Mouse (Mus musculus) thymus, adult 2 months (tissue): ENCODE measurements at regions not wholly inside any gene's neighbourhood (a gene's known extent, or its start where the extent isn't known, plus 50 kb on each side); places are given as distances from the start of the nearest gene placed in this dataset.

ENCODE experiments used
- DNase-seq: peaks from one replicate; pipeline ENCODE4 v3.0.0; 2021
- H3K27ac ChIP-seq: fragments of 200-500 bp; 2 replicates; pipeline ENCODE4 v1.5.1; 2012; ENCODE audit warnings: low read length, control low read depth; ENCODE audit not compliant: control insufficient read depth, insufficient read depth
- H3K27me3 ChIP-seq: fragments of 200-500 bp; 2 replicates; pipeline ENCODE4 v1.6.1; 2012; ENCODE audit warnings: mild to moderate bottlenecking, low read length, moderate library complexity, mixed read lengths; ENCODE audit not compliant: control insufficient read depth, insufficient read depth
- H3K36me3 ChIP-seq: fragments of 200-500 bp; 2 replicates; pipeline ENCODE4 v1.6.1; 2012; ENCODE audit warnings: mild to moderate bottlenecking, low read length, moderate library complexity; ENCODE audit not compliant: control insufficient read depth, insufficient read depth
- H3K4me1 ChIP-seq: fragments of 200-500 bp; replicated peaks from 2 replicates; pipeline ENCODE4 v1.6.1; 2012; ENCODE audit warnings: low read length; ENCODE audit not compliant: control insufficient read depth, insufficient read depth
- H3K4me3 ChIP-seq: fragments of 200-500 bp; 2 replicates; pipeline ENCODE4 v1.5.1; 2012; ENCODE audit warnings: mild to moderate bottlenecking, low read length, control low read depth, moderate library complexity; ENCODE audit not compliant: control insufficient read depth, insufficient read depth
- CTCF ChIP-seq: fragments of 200-500 bp; IDR thresholded peaks from 2 replicates; pipeline ENCODE4 v1.5.1; 2012; ENCODE audit warnings: mild to moderate bottlenecking, control low read depth, low read length, moderate library complexity, borderline replicate concordance; ENCODE audit not compliant: control insufficient read depth, poor library complexity, insufficient read depth; ENCODE audit errors: extremely low read depth
- POLR2A ChIP-seq: fragments of 200-500 bp; IDR thresholded peaks from 2 replicates; pipeline ENCODE4 v1.6.1; 2012; ENCODE audit warnings: mild to moderate bottlenecking, low read length, control low read depth, moderate library complexity; ENCODE audit not compliant: control insufficient read depth, poor library complexity, insufficient read depth; ENCODE audit errors: extremely low read depth
- WGBS: fragments of 180-500 bp; shearing (Covaris S2); methylation state at CpG from one replicate; pipeline ENCODE4 v1.1.7; 2018; 5-methylcytosine and 5-hydroxymethylcytosine counted together

- Histone ChIP-seq H3K27ac (no peak overlapping the region), H3K36me3 (no peaks in the 10 kb centered on the region), H3K4me3 (no peak overlapping the region), H3K27me3 (no peaks in the 10 kb centered on the region), H3K4me1 (no peaks in the 10 kb centered on the region)
- WGBS = 95% methylated on average over 8 of the region's 8 CpGs
- DNase-seq = no peak
- TF ChIP-seq CTCF = no peak
- TF ChIP-seq POLR2A = no peak
Observed at GRCm38 (mm10) chr4:89380330-89380945, 69.6 kb upstream of the Cdkn2b start.

DNA sequence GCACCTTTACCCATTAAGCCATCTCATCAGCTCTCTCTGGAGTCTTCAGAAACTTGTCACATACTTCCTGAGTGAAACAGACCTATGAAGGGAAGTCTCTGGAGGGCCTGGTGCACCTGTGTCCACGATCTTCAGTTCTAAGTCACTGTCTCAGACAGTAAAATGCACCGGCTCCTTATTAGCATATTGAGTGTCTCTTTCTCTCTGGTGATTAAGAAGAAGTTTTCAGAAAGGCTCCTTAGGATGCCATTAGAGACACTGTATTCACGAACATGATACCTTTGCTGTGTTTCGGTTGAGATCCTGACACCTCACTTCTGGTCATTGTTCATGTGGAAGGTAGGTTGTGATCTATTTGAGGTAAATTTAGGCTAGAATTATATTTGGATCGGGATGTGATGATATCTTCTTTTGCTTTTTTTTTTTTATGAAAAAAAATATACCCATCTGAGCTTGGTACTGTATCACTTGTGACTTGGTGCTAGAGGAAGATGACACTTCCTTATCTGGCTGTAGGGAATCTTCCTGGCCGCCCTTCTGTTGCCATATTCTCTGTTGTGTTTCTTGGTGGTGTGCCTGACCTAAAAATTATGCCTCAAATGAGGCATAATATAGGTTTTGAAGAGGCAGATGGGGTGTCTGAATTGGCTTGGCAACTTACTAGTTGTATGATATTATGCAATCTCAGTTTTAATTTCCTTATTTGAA is 68.9 kb upstream of the Cdkn2b start:
- 79% methylated on average over 6 of the region's 6 CpGs for WGBS
- H3K27me3 ChIP-seq = no peaks in the 10 kb centered on the region
- H3K4me1 ChIP-seq = no peaks in the 10 kb centered on the region
- H3K27ac ChIP-seq = no peak overlapping the region
- TF ChIP-seq POLR2A = no peak
- H3K36me3 ChIP-seq = no peaks in the 10 kb centered on the region
- DNase-seq = no peak
- H3K4me3 ChIP-seq = no peak overlapping the region

- no peak for DNase-seq
- H3K4me1 ChIP-seq = no peaks in the 10 kb centered on the region
- TF ChIP-seq POLR2A (no peak), CTCF (no peak)
- WGBS = 56% methylated on average over 6 of the region's 6 CpGs
- no peaks in the 10 kb centered on the region for H3K36me3 ChIP-seq
- H3K4me3 ChIP-seq = no peak overlapping the region
- no peak overlapping the region for H3K27ac ChIP-seq
- no peaks in the 10 kb centered on the region for H3K27me3 ChIP-seq
Observed at GRCm38 (mm10) chr4:89372631-89373030, 61.8 kb upstream of the Cdkn2b start.

DNA sequence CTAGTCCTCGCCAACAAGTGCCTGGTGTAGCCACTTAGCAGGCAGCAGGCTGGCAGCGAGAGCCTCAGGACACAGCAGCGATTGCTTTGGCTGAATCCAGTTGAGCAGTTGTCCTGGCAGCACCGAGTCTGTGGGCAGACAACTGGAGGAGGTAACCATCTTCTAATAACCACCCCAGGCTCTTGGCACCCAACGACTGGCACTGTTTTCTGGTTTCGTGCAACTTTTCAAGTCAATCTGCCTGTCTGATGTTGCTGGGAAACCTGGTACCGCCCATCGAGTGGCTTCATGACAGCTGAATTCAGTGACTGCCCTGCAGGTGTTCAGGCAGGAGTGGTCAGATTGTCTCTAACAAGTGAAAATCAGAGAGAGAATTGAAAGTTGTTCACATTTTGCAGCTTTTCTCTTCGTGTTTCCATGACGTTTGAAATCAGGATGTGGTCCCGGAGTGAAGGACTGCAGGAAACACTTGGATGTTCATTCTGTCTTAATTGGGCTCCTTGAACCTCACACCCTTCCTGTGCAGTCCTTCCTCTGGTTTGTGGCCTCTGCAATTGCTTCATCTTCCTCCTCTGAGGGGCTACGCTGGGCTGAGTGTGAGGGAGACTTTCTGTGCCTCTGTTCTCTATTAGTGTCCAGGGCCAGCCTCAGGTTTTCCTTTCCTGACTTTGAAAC is 58.1 kb upstream of the Cdkn2b start:
- WGBS = 27% methylated on average over 12 of the region's 12 CpGs
- no peak overlapping the region for H3K27ac ChIP-seq
- no peaks in the 10 kb centered on the region for H3K4me1 ChIP-seq
- no peaks in the 10 kb centered on the region for H3K36me3 ChIP-seq
- H3K27me3 ChIP-seq = no peaks in the 10 kb centered on the region
- no peak for TF ChIP-seq POLR2A
- TF ChIP-seq CTCF = no peak
- no peak overlapping the region for H3K4me3 ChIP-seq
- DNase-seq = no peak

- Histone ChIP-seq H3K4me1 (no peaks in the 10 kb centered on the region), H3K27me3 (no peaks in the 10 kb centered on the region), H3K36me3 (no peaks in the 10 kb centered on the region), H3K27ac (no peak overlapping the region), H3K4me3 (no peak overlapping the region)
- no peak for DNase-seq
- 50% methylated on average over 10 of the region's 10 CpGs for WGBS
- TF ChIP-seq POLR2A (no peak), CTCF (no peak)
Observed at GRCm38 (mm10) chr4:89366581-89367141, 55.8 kb upstream of the Cdkn2b start.

GRCm38 (mm10) chr4:89365875-89366274 is 55.0 kb upstream of the Cdkn2b start:
- no peak for DNase-seq
- TF ChIP-seq POLR2A (no peak), CTCF (no peak)
- no peaks in the 10 kb centered on the region for H3K36me3 ChIP-seq
- H3K27me3 ChIP-seq = no peaks in the 10 kb centered on the region
- no peaks in the 10 kb centered on the region for H3K4me1 ChIP-seq
- 57% methylated on average over 5 of the region's 5 CpGs for WGBS
- H3K27ac ChIP-seq = no peak overlapping the region
- H3K4me3 ChIP-seq = no peak overlapping the region
